Mouse (Mus musculus): ENCODE measurements around the gene BC035044. TPM values are rescaled to one million over a fixed set of nuclear protein-coding genes. Genes with fewer than 3 reads are reported as not detected.
"Not testable (repeated sequence)": the region's sequence is repeated elsewhere in the genome, so short reads cannot be mapped to it uniquely, and the experiment has no call there.

BC035044 gene
- polyA plus RNA-seq, 1 experiment from 2014 or later: 0.36 TPM

- H3K36me3 ChIP-seq (ENCODE audit: control insufficient read depth, insufficient read depth, low read length): no peaks in the 10 kb centered on the region
- DNase-seq: no peak
- no peak overlapping the region for H3K4me3 ChIP-seq (replicated peaks; ENCODE audit: low read depth, low read length)
- no peaks in the 10 kb centered on the region for H3K4me1 ChIP-seq (ENCODE audit: control insufficient read depth, insufficient read depth, low read length)
- no peak overlapping the region for H3K27ac ChIP-seq (replicated peaks; ENCODE audit: low read depth, low read length)
- no peak overlapping the region for H3K4me2 ChIP-seq (ENCODE audit: low read length)
- ATAC-seq (ENCODE audit: low FRiP score, low TSS enrichment): no peak
- WGBS: 91% methylated on average over 3 of the region's 3 CpGs
- no peak overlapping the region for H3K9ac ChIP-seq (replicated peaks; ENCODE audit: low read length)
- H3K9me3 ChIP-seq (ENCODE audit: control insufficient read depth, low read length): no peaks in the 10 kb centered on the region
- no peaks in the 10 kb centered on the region for H3K27me3 ChIP-seq (ENCODE audit: control insufficient read depth, insufficient read depth, low read length)
Measured at GRCm38 (mm10) chr6:128895404-128896001, 4.6 kb upstream of the BC035044 start.

- Histone ChIP-seq H3K27ac (replicated peaks; ENCODE audit: low read depth, low read length) (no peak overlapping the region), H3K36me3 (ENCODE audit: control insufficient read depth, insufficient read depth, low read length) (no peaks in the 10 kb centered on the region), H3K4me3 (replicated peaks; ENCODE audit: low read depth, low read length) (no peak overlapping the region), H3K9me3 (ENCODE audit: control insufficient read depth, low read length) (no peaks in the 10 kb centered on the region), H3K27me3 (ENCODE audit: control insufficient read depth, insufficient read depth, low read length) (no peaks in the 10 kb centered on the region), H3K4me2 (ENCODE audit: low read length) (no peak overlapping the region), H3K4me1 (ENCODE audit: control insufficient read depth, insufficient read depth, low read length) (no peaks in the 10 kb centered on the region), H3K9ac (replicated peaks; ENCODE audit: low read length) (no peak overlapping the region)
- ATAC-seq (ENCODE audit: low FRiP score, low TSS enrichment) (no peak), DNase-seq (no peak)
- 82% methylated on average over 5 of the region's 5 CpGs for WGBS
Measured at GRCm38 (mm10) chr6:128888834-128889233, 2.1 kb downstream of the BC035044 start.

- not testable (repeated sequence) for H3K36me3 ChIP-seq (ENCODE audit: control insufficient read depth, insufficient read depth, low read length); H3K4me1 ChIP-seq (ENCODE audit: control insufficient read depth, insufficient read depth, low read length); H3K27me3 ChIP-seq (ENCODE audit: control insufficient read depth, insufficient read depth, low read length); ATAC-seq (ENCODE audit: low FRiP score, low TSS enrichment); H3K9ac ChIP-seq (replicated peaks; ENCODE audit: low read length); H3K9me3 ChIP-seq (ENCODE audit: control insufficient read depth, low read length); H3K27ac ChIP-seq (replicated peaks; ENCODE audit: low read depth, low read length); H3K4me3 ChIP-seq (replicated peaks; ENCODE audit: low read depth, low read length); H3K4me2 ChIP-seq (ENCODE audit: low read length); DNase-seq
- WGBS: 86% methylated on average over 6 of the region's 6 CpGs
Measured at GRCm38 (mm10) chr6:128887091-128887790, 3.7 kb downstream of the BC035044 start, which contains the start of gene Clec2i. Gene Clec2i (plus strand): TSS chr6:128887588.

GRCm38 (mm10) chr6:128871910-128872610 lies 18.9 kb downstream of the BC035044 start:
- WGBS: 94% methylated on average over 1 of the region's 1 CpGs
- DNase-seq: no peak
- Histone ChIP-seq H3K9ac (replicated peaks; ENCODE audit: low read length) (no peak overlapping the region), H3K27ac (replicated peaks; ENCODE audit: low read depth, low read length) (no peak overlapping the region), H3K4me3 (replicated peaks; ENCODE audit: low read depth, low read length) (no peak overlapping the region), H3K4me1 (ENCODE audit: control insufficient read depth, insufficient read depth, low read length) (no peaks in the 10 kb centered on the region), H3K27me3 (ENCODE audit: control insufficient read depth, insufficient read depth, low read length) (no peaks in the 10 kb centered on the region), H3K4me2 (ENCODE audit: low read length) (no peak overlapping the region), H3K36me3 (ENCODE audit: control insufficient read depth, insufficient read depth, low read length) (no peaks in the 10 kb centered on the region), H3K9me3 (ENCODE audit: control insufficient read depth, low read length) (no peaks in the 10 kb centered on the region)
- no peak for ATAC-seq (ENCODE audit: low FRiP score, low TSS enrichment)

GRCm38 (mm10) chr6:128868861-128869260 lies 22.1 kb downstream of the BC035044 start:
- no peak for DNase-seq
- Histone ChIP-seq H3K4me2 (ENCODE audit: low read length) (no peak overlapping the region), H3K36me3 (ENCODE audit: control insufficient read depth, insufficient read depth, low read length) (no peaks in the 10 kb centered on the region), H3K9ac (replicated peaks; ENCODE audit: low read length) (no peak overlapping the region), H3K4me3 (replicated peaks; ENCODE audit: low read depth, low read length) (no peak overlapping the region), H3K27me3 (ENCODE audit: control insufficient read depth, insufficient read depth, low read length) (no peaks in the 10 kb centered on the region), H3K27ac (replicated peaks; ENCODE audit: low read depth, low read length) (no peak overlapping the region), H3K9me3 (ENCODE audit: control insufficient read depth, low read length) (no peaks in the 10 kb centered on the region), H3K4me1 (ENCODE audit: control insufficient read depth, insufficient read depth, low read length) (no peaks in the 10 kb centered on the region)
- 17% methylated on average over 3 of the region's 3 CpGs for WGBS
- no peak for ATAC-seq (ENCODE audit: low FRiP score, low TSS enrichment)

- 94% methylated on average over 2 of the region's 2 CpGs for WGBS
- ATAC-seq (ENCODE audit: low FRiP score, low TSS enrichment): no peak
- Histone ChIP-seq H3K27ac (replicated peaks; ENCODE audit: low read depth, low read length) (no peak overlapping the region), H3K4me2 (ENCODE audit: low read length) (no peak overlapping the region), H3K27me3 (ENCODE audit: control insufficient read depth, insufficient read depth, low read length) (no peaks in the 10 kb centered on the region), H3K36me3 (ENCODE audit: control insufficient read depth, insufficient read depth, low read length) (no peaks in the 10 kb centered on the region), H3K4me1 (ENCODE audit: control insufficient read depth, insufficient read depth, low read length) (no peaks in the 10 kb centered on the region), H3K9ac (replicated peaks; ENCODE audit: low read length) (no peak overlapping the region), H3K4me3 (replicated peaks; ENCODE audit: low read depth, low read length) (no peak overlapping the region), H3K9me3 (ENCODE audit: control insufficient read depth, low read length) (no peaks in the 10 kb centered on the region)
- no peak for DNase-seq
Measured at GRCm38 (mm10) chr6:128857976-128858375, 33.0 kb downstream of the BC035044 start.

- WGBS: 74% methylated on average over 5 of the region's 5 CpGs
- Histone ChIP-seq H3K4me3 (replicated peaks; ENCODE audit: low read depth, low read length) (no peak overlapping the region), H3K4me1 (ENCODE audit: control insufficient read depth, insufficient read depth, low read length) (no peaks in the 10 kb centered on the region), H3K27ac (replicated peaks; ENCODE audit: low read depth, low read length) (no peak overlapping the region), H3K9me3 (ENCODE audit: control insufficient read depth, low read length) (no peaks in the 10 kb centered on the region), H3K36me3 (ENCODE audit: control insufficient read depth, insufficient read depth, low read length) (no peaks in the 10 kb centered on the region), H3K4me2 (ENCODE audit: low read length) (no peak overlapping the region), H3K9ac (replicated peaks; ENCODE audit: low read length) (no peak overlapping the region), H3K27me3 (ENCODE audit: control insufficient read depth, insufficient read depth, low read length) (no peaks in the 10 kb centered on the region)
- ATAC-seq (ENCODE audit: low FRiP score, low TSS enrichment): no peak
- peak; percentile 54 for DNase-seq
Measured at GRCm38 (mm10) chr6:128856250-128856649, 34.7 kb downstream of the BC035044 start.

- Histone ChIP-seq H3K4me3 (replicated peaks; ENCODE audit: low read depth, low read length) (no peak overlapping the region), H3K27ac (replicated peaks; ENCODE audit: low read depth, low read length) (no peak overlapping the region), H3K27me3 (ENCODE audit: control insufficient read depth, insufficient read depth, low read length) (no peaks in the 10 kb centered on the region), H3K36me3 (ENCODE audit: control insufficient read depth, insufficient read depth, low read length) (no peaks in the 10 kb centered on the region), H3K9ac (replicated peaks; ENCODE audit: low read length) (no peak overlapping the region), H3K4me2 (ENCODE audit: low read length) (no peak overlapping the region), H3K4me1 (ENCODE audit: control insufficient read depth, insufficient read depth, low read length) (no peaks in the 10 kb centered on the region), H3K9me3 (ENCODE audit: control insufficient read depth, low read length) (no peaks in the 10 kb centered on the region)
- ATAC-seq (ENCODE audit: low FRiP score, low TSS enrichment) (no peak), DNase-seq (no peak)
- 91% methylated on average over 1 of the region's 1 CpGs for WGBS
Measured at GRCm38 (mm10) chr6:128855477-128855876, 35.4 kb downstream of the BC035044 start.

Data from midbrain, embryonic 14.5 days (tissue).